Mouse (Mus musculus): ENCODE data around the gene Gnb3. TPM values are rescaled to one million over a fixed set of nuclear protein-coding genes. Genes with fewer than 3 reads are reported as not detected.
"Not testable (repeated sequence)": the region's sequence is repeated elsewhere in the genome, so short reads cannot be mapped to it uniquely, and the experiment has no call there.

Gnb3 gene
- total and polyA plus RNA-seq, 2 experiments from 2014 or later: 0.68 to 2.2 TPM

DNA sequence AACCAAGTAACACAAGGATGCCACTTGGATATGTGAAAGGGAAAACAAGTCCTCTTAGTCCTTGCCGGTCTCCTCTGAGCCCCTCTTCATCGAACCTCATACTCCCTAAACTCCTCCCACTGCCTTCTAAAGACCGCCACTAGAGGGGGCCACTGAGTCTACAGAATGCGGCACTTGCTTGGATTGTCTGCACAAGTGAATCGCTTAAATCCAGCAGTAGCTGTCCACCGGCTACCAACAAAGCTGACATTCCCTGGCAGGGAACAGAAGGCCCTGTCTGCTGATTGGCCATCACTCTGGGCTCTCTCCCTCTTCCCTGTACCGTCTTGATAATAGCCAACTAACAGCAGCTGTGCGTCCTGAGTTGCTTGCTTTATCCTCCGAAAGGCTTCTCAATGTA is 7.2 kb upstream of the Gnb3 start:
- ATAC-seq (peak; percentile 92), DNase-seq (ENCODE audit: low spot score) (peak; percentile 96)
- Histone ChIP-seq H3K4me1 (ENCODE audit: insufficient read depth, low read length) (no peaks in the 10 kb centered on the region), H3K4me3 (ENCODE audit: low read length) (no peak overlapping the region), H3K9ac (replicated peaks; ENCODE audit: low read length) (no peak overlapping the region), H3K27ac (peak overlapping the region; percentile 67), H3K27me3 (ENCODE audit: insufficient read depth, low read length) (no peaks in the 10 kb centered on the region), H3K4me2 (ENCODE audit: low read depth, low read length) (0 out of 2 replicates have a peak overlapping the region, but pooled peaks have one; percentile 10), H3K36me3 (ENCODE audit: insufficient read depth, low read length) (peaks cover 8% of the 10 kb centered on the region; the same call in 1 of the 2 replicates), H3K9me3 (ENCODE audit: low read length) (no peaks in the 10 kb centered on the region)
- peak; percentile 99 for TF ChIP-seq CTCF (IDR thresholded peaks at IDR 0.05; ENCODE audit: low read depth)
- WGBS: 6% methylated on average over 9 of the region's 9 CpGs

DNA sequence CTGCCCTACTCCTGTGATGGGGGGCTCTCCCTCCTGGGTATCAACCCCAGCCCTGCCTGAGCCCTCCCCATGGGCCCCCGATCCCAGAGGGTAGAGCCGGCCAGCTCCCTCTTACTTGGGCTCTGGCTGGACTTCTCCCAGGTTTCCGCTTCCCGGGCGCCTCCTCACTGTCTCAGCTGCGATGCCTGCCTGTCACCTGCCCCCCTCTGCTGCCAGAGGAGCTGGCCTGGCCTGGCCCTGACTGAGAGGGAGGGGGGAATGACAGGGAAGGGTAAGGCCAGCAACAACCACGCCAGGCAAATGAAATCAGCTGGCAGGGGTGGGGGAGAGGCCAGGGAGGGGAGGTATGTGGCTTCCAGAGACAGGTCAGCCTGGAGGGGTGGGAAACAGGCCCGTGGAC is 270 bp downstream of the Gnb3 start:
- peak; percentile 43 for ATAC-seq
- no peaks in the 10 kb centered on the region for H3K9me3 ChIP-seq (ENCODE audit: low read length)
- H3K36me3 ChIP-seq (ENCODE audit: insufficient read depth, low read length): peaks cover 8% of the 10 kb centered on the region
- no peak overlapping the region for H3K4me3 ChIP-seq (ENCODE audit: low read length)
- 0 out of 2 replicates have a peak overlapping the region, but pooled peaks have one; percentile 17 for H3K9ac ChIP-seq (replicated peaks; ENCODE audit: low read length)
- H3K27me3 ChIP-seq (ENCODE audit: insufficient read depth, low read length): no peaks in the 10 kb centered on the region
- DNase-seq (ENCODE audit: low spot score): peak; percentile 6
- TF ChIP-seq CTCF (IDR thresholded peaks at IDR 0.05; ENCODE audit: low read depth): no peak
- H3K4me1 ChIP-seq (ENCODE audit: insufficient read depth, low read length): no peaks in the 10 kb centered on the region
- peak overlapping the region; percentile 51 for H3K27ac ChIP-seq
- WGBS: 11% methylated on average over 8 of the region's 8 CpGs
- H3K4me2 ChIP-seq (ENCODE audit: low read depth, low read length): no peak overlapping the region

DNA sequence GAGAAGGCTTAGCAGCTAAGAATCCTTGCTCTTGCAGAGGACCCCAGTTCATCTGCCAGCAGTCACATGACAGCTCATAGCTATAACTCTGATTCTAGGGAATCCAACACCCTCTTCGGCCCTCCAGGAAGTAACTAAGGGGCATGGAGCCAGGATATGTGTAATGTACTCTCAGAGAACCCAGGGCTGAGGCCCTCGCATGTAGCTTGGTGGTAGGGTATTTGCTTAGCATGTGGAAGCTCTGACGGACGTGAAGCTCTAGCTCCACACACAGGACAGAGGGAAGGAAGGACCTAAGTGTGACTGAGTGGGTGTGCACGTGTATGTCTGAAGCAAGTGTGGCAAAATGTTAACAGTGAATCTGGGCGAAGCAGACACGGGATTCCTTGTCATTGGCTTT is 3.7 kb downstream of the Gnb3 start:
- Histone ChIP-seq H3K36me3 (ENCODE audit: insufficient read depth, low read length) (peaks cover 2% of the 10 kb centered on the region), H3K9me3 (ENCODE audit: low read length) (no peaks in the 10 kb centered on the region), H3K4me2 (ENCODE audit: low read depth, low read length) (no peak overlapping the region), H3K4me3 (ENCODE audit: low read length) (no peak overlapping the region), H3K27ac (no peak overlapping the region), H3K9ac (replicated peaks; ENCODE audit: low read length) (no peak overlapping the region), H3K4me1 (ENCODE audit: insufficient read depth, low read length) (no peaks in the 10 kb centered on the region), H3K27me3 (ENCODE audit: insufficient read depth, low read length) (no peaks in the 10 kb centered on the region)
- TF ChIP-seq CTCF (IDR thresholded peaks at IDR 0.05; ENCODE audit: low read depth): no peak
- ATAC-seq (no peak), DNase-seq (ENCODE audit: low spot score) (no peak)
- 82% methylated on average over 7 of the region's 7 CpGs for WGBS

DNA sequence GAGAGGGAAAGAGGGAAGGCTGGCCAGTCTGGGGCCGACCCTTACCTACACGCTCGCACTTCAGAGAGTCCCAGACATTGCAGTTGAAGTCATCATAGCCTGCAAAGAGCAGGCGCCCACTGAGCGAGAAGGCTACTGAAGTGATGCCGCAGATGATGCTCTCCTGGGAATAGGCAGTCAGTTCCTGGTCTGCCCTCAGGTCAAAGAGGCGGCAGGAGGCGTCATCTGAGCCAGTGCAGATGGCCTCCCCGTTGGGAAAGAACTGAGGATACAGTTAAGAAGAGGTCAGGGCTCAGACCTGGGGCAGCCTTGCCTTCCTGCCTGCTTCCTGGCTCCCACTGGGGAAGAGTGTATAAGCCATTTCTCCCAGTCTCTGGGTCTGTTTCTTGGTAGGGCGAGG is 4.5 kb downstream of the Gnb3 start:
- Histone ChIP-seq H3K9ac (replicated peaks; ENCODE audit: low read length) (no peak overlapping the region), H3K4me2 (ENCODE audit: low read depth, low read length) (no peak overlapping the region), H3K27ac (no peak overlapping the region), H3K27me3 (ENCODE audit: insufficient read depth, low read length) (no peaks in the 10 kb centered on the region), H3K36me3 (ENCODE audit: insufficient read depth, low read length) (no peaks in the 10 kb centered on the region), H3K9me3 (ENCODE audit: low read length) (no peaks in the 10 kb centered on the region), H3K4me1 (ENCODE audit: insufficient read depth, low read length) (peaks cover under 1% of the 10 kb centered on the region; the same call in 1 of the 2 replicates), H3K4me3 (ENCODE audit: low read length) (no peak overlapping the region)
- no peak for TF ChIP-seq CTCF (IDR thresholded peaks at IDR 0.05; ENCODE audit: low read depth)
- 68% methylated on average over 10 of the region's 10 CpGs for WGBS
- ATAC-seq (no peak), DNase-seq (ENCODE audit: low spot score) (no peak)

DNA sequence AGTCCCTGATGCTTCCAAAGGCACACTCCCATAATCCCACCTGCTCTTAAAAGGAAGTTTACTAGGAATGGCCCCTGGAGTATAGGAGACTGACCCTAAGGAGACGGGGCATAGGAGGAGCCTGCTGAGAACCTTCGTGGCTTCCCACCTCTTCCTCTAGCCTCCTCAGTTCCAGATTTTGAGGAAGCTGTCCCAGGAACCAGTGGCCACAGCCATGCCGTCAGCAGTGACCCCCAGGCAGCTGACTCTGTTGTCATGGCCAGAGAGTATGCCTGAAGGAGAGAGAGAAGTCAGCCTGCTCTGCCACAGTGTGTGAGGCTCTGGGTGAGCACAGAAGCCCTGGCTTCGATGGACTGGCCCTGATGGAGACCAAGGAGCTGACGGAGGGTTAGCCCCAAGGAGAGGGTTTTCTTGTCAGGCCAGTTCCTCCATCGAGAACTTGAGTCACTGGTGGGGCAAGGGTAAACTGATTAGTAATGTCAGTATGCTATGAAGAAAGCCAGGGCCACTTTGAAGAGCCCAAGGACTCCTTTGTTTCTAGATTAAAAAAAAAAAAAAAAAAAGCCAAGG is 5.5 kb downstream of the Gnb3 start:
- H3K4me1 ChIP-seq (ENCODE audit: insufficient read depth, low read length): peaks cover 5% of the 10 kb centered on the region; the same call in 1 of the 2 replicates
- H3K4me2 ChIP-seq (ENCODE audit: low read depth, low read length): no peak overlapping the region
- ATAC-seq (no peak), DNase-seq (ENCODE audit: low spot score) (no peak)
- no peaks in the 10 kb centered on the region for H3K27me3 ChIP-seq (ENCODE audit: insufficient read depth, low read length)
- no peak for TF ChIP-seq CTCF (IDR thresholded peaks at IDR 0.05; ENCODE audit: low read depth)
- no peak overlapping the region for H3K27ac ChIP-seq
- H3K9me3 ChIP-seq (ENCODE audit: low read length): no peaks in the 10 kb centered on the region
- H3K9ac ChIP-seq (replicated peaks; ENCODE audit: low read length): no peak overlapping the region
- no peak overlapping the region for H3K4me3 ChIP-seq (ENCODE audit: low read length)
- WGBS: 85% methylated on average over 6 of the region's 6 CpGs
- no peaks in the 10 kb centered on the region for H3K36me3 ChIP-seq (ENCODE audit: insufficient read depth, low read length)

DNA sequence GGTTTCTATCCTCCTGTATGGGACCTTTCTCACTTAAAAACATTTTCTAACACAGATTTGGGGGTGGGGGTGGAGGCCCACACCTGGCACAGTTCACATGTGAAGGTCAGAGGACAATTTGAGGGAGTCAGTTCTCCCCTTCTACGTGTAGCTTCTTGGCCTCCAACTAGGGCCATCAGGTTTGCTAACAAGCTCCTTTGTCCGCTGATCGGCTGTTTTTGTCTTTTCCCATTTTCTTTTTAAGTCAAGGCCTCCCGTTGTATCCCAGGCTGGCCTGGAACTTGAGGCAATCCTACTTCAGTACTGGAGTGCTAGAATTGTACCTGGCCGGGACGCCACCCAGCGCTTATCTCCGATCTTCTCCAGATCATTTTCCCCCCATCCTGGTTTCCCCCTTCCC is 8.4 kb downstream of the Gnb3 start:
- TF ChIP-seq CTCF (IDR thresholded peaks at IDR 0.05; ENCODE audit: low read depth): no peak
- peaks cover 9% of the 10 kb centered on the region; the same call in 1 of the 2 replicates for H3K4me1 ChIP-seq (ENCODE audit: insufficient read depth, low read length)
- no peak overlapping the region for H3K4me3 ChIP-seq (ENCODE audit: low read length)
- H3K36me3 ChIP-seq (ENCODE audit: insufficient read depth, low read length): no peaks in the 10 kb centered on the region
- ATAC-seq (no peak), DNase-seq (ENCODE audit: low spot score) (no peak)
- no peak overlapping the region for H3K27ac ChIP-seq
- H3K9me3 ChIP-seq (ENCODE audit: low read length): no peaks in the 10 kb centered on the region
- no peaks in the 10 kb centered on the region for H3K27me3 ChIP-seq (ENCODE audit: insufficient read depth, low read length)
- H3K4me2 ChIP-seq (ENCODE audit: low read depth, low read length): no peak overlapping the region
- no peak overlapping the region for H3K9ac ChIP-seq (replicated peaks; ENCODE audit: low read length)
- 93% methylated on average over 8 of the region's 8 CpGs for WGBS

DNA sequence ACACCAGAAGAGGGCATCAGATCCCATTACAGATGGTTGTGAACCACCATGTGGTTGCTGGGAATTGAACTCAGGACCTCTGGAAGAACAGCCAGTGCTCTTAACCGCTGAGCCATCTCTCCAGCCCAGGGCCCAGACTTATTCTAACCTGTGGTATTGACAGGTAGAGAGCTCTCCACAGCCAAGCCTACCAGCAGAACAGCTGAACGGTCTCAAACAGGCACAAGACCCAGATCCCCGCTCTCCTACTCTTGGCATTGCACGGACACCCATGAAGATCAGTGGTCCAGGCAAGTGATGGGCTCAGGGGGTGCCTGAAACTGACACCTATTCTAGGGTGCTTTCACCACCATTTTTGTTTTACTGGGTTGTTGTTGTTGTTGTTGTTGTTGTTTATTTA is 8.9 kb downstream of the Gnb3 start:
- H3K4me1 ChIP-seq (ENCODE audit: insufficient read depth, low read length); H3K27ac ChIP-seq; H3K9me3 ChIP-seq (ENCODE audit: low read length); DNase-seq (ENCODE audit: low spot score); ATAC-seq; H3K9ac ChIP-seq (replicated peaks; ENCODE audit: low read length); H3K36me3 ChIP-seq (ENCODE audit: insufficient read depth, low read length); H3K4me3 ChIP-seq (ENCODE audit: low read length); H3K27me3 ChIP-seq (ENCODE audit: insufficient read depth, low read length): not testable (repeated sequence)
- peak overlapping the region; percentile 71; the same call in 1 of the 2 replicates for H3K4me2 ChIP-seq (ENCODE audit: low read depth, low read length)
- WGBS: 95% methylated on average over 4 of the region's 4 CpGs

All from hindbrain, postnatal 0 days (tissue).